Mouse (Mus musculus): ENCODE data around the gene Timm44. TPM values are rescaled to one million over a fixed set of nuclear protein-coding genes. Genes with fewer than 3 reads are reported as not detected.
A peak's percentile ranks its signal among the peaks of the same experiment; 100 is the strongest.

The Timm44 gene
- 65.7 and 67.6 TPM in 2 replicates for polyA plus RNA-seq (2015; fragmentation: Nextera tagmentation; extraction: Ambion mirVana)

DNA sequence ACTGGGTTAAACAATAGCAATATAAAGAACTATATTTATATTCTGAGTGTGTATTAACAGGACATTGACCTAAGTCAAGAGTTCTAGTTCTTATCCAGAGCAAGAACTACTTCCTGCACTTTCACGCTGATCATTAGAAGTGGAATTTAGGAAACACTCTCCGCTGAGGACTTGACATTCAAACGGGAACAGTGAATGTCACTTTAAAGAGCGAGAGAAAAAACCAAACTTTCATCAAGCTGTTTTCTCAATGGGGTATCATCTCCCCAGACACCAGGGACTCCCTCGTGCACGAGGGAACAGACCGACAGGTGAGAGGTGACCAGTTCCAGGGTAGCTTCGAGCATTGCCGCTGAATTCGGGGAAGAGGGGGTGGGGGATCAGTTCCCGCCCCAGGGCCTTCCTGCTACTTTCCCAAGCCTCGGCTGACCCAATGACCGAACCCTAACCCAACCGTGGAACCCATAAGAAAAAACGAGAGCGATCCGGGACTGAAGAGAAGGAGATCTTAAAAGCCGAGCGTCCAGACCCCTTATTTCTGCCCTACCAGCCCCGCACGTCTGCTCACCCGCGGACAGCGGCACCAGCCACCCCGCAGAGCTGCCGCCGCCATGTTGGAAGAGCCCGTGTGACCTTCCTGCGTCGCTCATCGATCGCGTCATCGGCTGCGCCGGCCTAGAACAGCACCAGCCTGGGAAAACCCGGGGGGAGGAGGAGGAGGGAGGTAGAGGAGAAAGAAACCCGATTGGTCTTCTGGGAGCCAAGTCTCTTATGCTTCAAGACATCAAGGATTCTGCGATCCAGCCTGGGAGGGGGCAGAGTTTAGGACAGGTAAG, at the start of gene Timm44:
Timm44 (minus strand) TSS at position 639 of the 836 bp plus-strand sequence.
- Histone ChIP-seq H3K9ac (peak within 1 kb of the TSS; percentile 84), H3K36me3 (peaks cover 31% of the 10 kb centered on the region), H3K27me3 (no peaks in the 10 kb centered on the region), H3K27ac (peak within 1 kb of the TSS; percentile 63), H3K4me2 (peak within 1 kb of the TSS; percentile 68), H3K9me3 (no peaks in the 10 kb centered on the region), H3K4me3 (peak within 1 kb of the TSS; percentile 76), H3K4me1 (peaks cover 6% of the 10 kb centered on the region)
- WGBS: under 1% methylated on average over 39 of the region's 39 CpGs
- ATAC-seq (ENCODE audit: insufficient number of reproducible peaks, insufficient read depth, low FRiP score, low TSS enrichment, low read depth): peak; percentile 93

DNA sequence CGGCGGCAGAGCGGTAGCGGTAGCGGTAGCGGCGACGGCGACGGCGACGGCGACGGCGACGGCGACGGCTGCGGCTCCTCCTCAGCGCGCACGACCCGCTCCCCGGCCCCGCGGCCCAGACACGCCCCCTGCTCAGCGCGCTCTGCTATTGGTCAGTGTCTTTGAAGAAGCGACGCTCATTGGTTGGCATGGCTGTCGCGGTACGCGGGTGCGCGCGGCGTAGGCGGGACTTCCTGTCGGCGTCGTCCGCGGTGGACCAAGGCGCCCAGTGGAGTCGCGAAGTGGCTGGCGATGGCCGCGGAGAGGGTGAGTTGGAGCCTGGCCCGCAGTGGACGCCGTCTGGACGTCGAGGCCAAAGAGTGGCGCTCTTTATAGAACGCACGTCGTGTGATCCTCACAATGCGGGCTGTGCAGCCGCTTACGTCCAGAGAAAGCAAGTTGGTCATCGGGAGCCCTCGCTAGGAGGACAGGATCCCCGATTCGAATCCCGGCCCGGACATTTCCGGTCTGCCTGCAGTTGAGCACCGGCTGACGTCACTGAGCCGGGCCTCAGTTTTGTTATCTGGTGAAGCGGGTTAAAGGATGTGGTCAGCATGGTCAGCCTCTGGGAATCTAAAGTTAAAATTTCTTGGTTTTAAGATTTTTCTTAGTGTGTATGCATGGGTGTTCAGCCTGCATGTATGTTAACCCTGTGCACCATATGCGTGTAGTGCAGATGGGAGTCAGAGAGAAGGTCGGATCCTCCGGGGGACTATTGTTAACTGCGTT, 49.5 kb upstream of the Timm44 start, which contains the start of the genes Ccl25 and Elavl1:
Ccl25 (plus strand) TSS at position 228 of the 768 bp plus-strand sequence.
Elavl1 (minus strand) TSS at position 431 of the 768 bp plus-strand sequence.
- Histone ChIP-seq H3K4me2 (peak within 1 kb of the TSS; percentile 95), H3K9me3 (no peaks in the 10 kb centered on the region), H3K27me3 (no peaks in the 10 kb centered on the region), H3K27ac (peak within 1 kb of the TSS; percentile 92), H3K9ac (peak within 1 kb of the TSS; percentile 99), H3K36me3 (peaks cover 48% of the 10 kb centered on the region), H3K4me1 (peaks cover 40% of the 10 kb centered on the region), H3K4me3 (peak within 1 kb of the TSS; percentile 99)
- 1% methylated on average over 57 of the region's 78 CpGs for WGBS
- ATAC-seq (ENCODE audit: insufficient number of reproducible peaks, insufficient read depth, low FRiP score, low TSS enrichment, low read depth): peak; percentile 98

DNA sequence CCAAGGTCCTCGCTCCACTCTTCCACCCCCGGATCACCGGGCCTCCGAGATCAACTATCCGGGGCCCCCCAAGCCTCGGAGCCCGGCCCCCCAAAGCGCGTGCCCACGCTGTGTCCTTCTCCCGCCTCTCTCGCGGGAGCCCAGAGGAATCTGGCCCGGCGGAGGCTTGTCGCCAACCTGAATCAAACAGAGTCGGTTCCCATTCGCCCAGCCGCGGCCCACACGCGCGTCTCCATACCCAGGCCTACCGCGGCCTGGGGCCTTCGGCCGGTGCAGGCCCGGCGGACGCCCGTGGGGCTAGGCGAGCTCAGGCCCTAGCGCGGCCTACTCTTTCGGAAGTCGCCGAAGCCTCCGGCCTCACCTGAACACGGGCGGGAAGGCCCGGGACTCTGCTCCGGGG, 48.8 kb upstream of the Timm44 start:
- Histone ChIP-seq H3K9me3 (no peaks in the 10 kb centered on the region), H3K4me3 (peak overlapping the region; percentile 99), H3K9ac (peak overlapping the region; percentile 99), H3K36me3 (peaks cover 48% of the 10 kb centered on the region), H3K27me3 (no peaks in the 10 kb centered on the region), H3K4me1 (peaks cover 46% of the 10 kb centered on the region), H3K4me2 (peak overlapping the region; percentile 95), H3K27ac (peak overlapping the region; percentile 92)
- peak; percentile 70 for ATAC-seq (ENCODE audit: insufficient number of reproducible peaks, insufficient read depth, low FRiP score, low TSS enrichment, low read depth)
- under 1% methylated on average over 42 of the region's 42 CpGs for WGBS

DNA sequence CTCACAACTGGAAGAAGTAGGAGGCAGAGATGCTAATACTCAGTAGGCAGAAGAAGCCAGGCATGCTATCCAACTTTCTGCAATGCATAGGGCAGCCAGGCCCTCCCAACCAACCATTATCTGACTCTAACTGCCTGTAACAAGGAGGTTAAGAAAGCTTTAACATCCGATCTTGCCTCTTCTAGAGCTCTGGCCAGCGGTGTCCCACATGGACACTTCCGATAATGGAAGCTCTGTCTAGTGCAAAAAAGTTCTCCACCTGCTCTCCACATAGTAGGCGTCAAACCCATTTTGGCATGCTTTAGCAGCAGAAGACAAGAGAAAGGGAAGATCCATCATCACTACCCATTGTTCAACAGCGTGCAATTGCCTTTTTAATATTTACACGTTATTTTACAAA, 48.2 kb upstream of the Timm44 start:
- ATAC-seq (ENCODE audit: insufficient number of reproducible peaks, insufficient read depth, low FRiP score, low TSS enrichment, low read depth): no peak
- Histone ChIP-seq H3K9me3 (no peaks in the 10 kb centered on the region), H3K9ac (peak overlapping the region; percentile 99), H3K27me3 (no peaks in the 10 kb centered on the region), H3K27ac (peak overlapping the region; percentile 92; the same call in 1 of the 2 replicates), H3K4me1 (peaks cover 51% of the 10 kb centered on the region), H3K4me3 (peak overlapping the region; percentile 99), H3K4me2 (peak overlapping the region; percentile 95), H3K36me3 (peaks cover 43% of the 10 kb centered on the region)
- WGBS: 7% methylated on average over 6 of the region's 6 CpGs

DNA sequence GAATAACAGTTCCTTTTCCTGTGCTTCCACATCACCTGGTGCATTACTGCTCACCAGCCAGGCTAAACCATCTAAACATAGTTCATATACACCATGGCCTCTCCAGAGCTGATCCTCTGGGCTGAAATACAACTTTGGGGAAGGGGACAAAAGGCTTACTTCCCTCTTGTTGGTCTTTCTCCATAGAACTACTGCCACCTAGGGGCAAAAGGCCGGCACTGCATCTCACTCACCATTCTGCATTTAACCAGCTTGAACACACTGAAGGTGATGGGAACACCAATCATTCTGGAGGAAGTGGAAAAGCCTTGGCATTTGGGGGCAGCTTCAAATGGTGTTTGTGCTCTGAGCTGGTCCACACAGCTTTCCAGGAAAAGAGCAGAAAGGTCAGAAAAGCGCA, 46.8 kb upstream of the Timm44 start:
- peaks cover 31% of the 10 kb centered on the region for H3K36me3 ChIP-seq
- 31% methylated on average over 2 of the region's 2 CpGs for WGBS

DNA sequence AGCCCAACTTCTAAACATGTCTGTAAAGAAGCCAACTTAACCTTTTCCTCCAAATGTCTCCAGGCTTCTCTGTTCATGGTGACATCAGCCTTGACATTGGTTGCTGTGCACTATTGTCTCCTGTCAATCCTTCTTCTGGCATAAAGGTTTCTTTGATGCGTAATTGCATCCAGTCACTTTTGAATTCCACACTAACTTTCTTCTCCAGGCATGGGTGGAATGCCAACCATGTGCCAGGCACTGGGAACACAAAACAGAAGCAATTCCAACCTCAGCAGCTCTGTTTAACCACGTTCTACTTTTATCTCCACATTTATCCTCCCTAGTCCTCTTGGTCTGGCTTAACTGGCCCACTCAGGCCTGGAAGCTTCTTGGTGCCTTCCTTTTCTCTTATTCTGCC, 45.3 kb upstream of the Timm44 start:
- H3K9ac ChIP-seq: no peak overlapping the region
- H3K36me3 ChIP-seq: peaks cover 30% of the 10 kb centered on the region
- 69% methylated on average over 2 of the region's 2 CpGs for WGBS
- no peaks in the 10 kb centered on the region for H3K9me3 ChIP-seq
- no peak for ATAC-seq (ENCODE audit: insufficient number of reproducible peaks, insufficient read depth, low FRiP score, low TSS enrichment, low read depth)
- H3K4me2 ChIP-seq: no peak overlapping the region
- H3K27ac ChIP-seq: no peak overlapping the region
- no peak overlapping the region for H3K4me3 ChIP-seq
- peaks cover 50% of the 10 kb centered on the region for H3K4me1 ChIP-seq
- H3K27me3 ChIP-seq: no peaks in the 10 kb centered on the region

More for the DNA sequence above, 46.8 kb upstream of the Timm44 start:
- H3K27ac ChIP-seq: no peak overlapping the region
- peaks cover 51% of the 10 kb centered on the region for H3K4me1 ChIP-seq
- peak overlapping the region; percentile 95; the same call in 1 of the 2 replicates for H3K4me2 ChIP-seq
- ATAC-seq (ENCODE audit: insufficient number of reproducible peaks, insufficient read depth, low FRiP score, low TSS enrichment, low read depth): no peak
- H3K9ac ChIP-seq: no peak overlapping the region; the same call in 1 of the 2 replicates
- H3K27me3 ChIP-seq: no peaks in the 10 kb centered on the region
- 0 out of 2 replicates have a peak overlapping the region, but pooled peaks have one; percentile 99 for H3K4me3 ChIP-seq
- no peaks in the 10 kb centered on the region for H3K9me3 ChIP-seq

DNA sequence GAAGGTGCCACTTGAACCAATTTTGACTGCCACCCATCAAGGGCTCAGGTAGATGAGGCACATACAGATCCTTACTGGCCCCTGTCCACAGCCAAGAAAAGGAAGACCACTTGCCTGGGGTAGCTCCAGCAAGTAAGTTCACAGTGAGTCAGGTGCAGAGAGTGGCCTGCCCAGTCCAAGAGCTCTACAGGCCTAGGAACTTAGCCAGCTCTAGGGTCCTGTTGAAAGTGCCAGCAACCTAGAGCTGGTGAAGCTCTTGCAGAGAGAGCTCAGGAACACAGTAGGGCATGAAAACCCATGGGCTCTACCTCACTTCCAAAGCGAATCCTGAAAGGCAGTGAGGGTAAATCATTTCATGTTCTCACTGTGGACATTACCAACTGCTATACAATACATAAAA, 44.7 kb upstream of the Timm44 start:
- Histone ChIP-seq H3K9ac (no peak overlapping the region), H3K27ac (no peak overlapping the region), H3K4me3 (no peak overlapping the region), H3K4me1 (peaks cover 49% of the 10 kb centered on the region), H3K9me3 (no peaks in the 10 kb centered on the region), H3K4me2 (no peak overlapping the region), H3K36me3 (peaks cover 30% of the 10 kb centered on the region), H3K27me3 (no peaks in the 10 kb centered on the region)
- ATAC-seq (ENCODE audit: insufficient number of reproducible peaks, insufficient read depth, low FRiP score, low TSS enrichment, low read depth): no peak
- 93% methylated on average over 1 of the region's 1 CpGs for WGBS

DNA sequence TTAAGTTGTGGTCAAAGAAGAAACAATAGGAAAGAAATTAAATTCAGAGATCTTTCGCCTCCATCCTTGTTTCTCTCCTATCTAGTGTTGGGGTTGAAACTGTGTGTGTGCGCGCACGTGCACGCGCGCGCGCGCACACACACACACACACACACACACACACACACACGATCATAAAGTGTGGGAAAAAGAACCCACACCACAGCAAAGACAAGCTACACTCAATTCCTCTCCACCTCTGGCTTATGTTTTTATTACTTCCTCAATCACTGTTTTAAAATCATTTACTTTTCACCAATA, 43.8 kb upstream of the Timm44 start:
- Histone ChIP-seq H3K4me3 (no peak overlapping the region), H3K27me3 (no peaks in the 10 kb centered on the region), H3K27ac (no peak overlapping the region), H3K36me3 (peaks cover 30% of the 10 kb centered on the region), H3K9me3 (no peaks in the 10 kb centered on the region), H3K4me1 (peaks cover 49% of the 10 kb centered on the region), H3K4me2 (no peak overlapping the region), H3K9ac (no peak overlapping the region)
- no peak for ATAC-seq (ENCODE audit: insufficient number of reproducible peaks, insufficient read depth, low FRiP score, low TSS enrichment, low read depth)
- WGBS: over 99% methylated on average over 11 of the region's 11 CpGs

DNA sequence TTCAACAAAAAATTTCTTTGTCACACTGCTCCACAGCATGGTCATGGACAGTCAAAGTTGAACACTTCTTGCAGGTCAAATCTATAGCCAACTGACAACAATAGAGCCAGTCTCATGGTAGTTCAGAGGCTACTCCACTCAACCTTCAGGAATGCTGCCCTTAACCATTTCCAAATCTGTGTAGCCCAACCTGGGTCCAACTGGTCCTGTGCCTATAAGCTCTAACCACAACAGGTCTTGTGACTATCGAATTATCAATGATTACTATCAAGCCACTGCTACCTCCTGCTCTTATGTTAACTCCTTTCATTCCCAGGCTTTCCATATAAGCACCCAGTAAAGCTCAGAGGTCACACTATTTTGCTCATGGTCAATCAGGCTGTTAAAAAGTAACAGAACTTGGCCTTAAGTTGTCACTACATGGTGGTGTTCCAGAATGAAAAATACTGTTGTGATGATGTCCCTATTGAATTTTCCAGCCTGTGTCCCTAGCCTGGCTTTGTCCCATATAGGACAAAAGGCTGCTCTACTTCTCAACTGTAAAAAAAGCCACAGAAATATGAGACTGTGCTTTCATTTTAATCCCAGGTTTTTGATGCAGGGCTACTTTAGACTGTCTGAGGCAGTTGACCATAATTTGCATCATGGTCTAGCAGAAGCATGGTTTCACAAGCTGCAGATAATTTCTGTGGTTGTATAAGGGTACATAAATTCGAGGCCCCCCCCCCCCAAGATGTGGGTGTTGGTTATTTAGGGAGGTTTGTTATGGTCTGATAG, 43.3 kb upstream of the Timm44 start:
- H3K36me3 ChIP-seq: peaks cover 30% of the 10 kb centered on the region
- H3K4me3 ChIP-seq: no peak overlapping the region
- 73% methylated on average over 2 of the region's 2 CpGs for WGBS
- no peaks in the 10 kb centered on the region for H3K27me3 ChIP-seq
- peaks cover 52% of the 10 kb centered on the region for H3K4me1 ChIP-seq
- no peaks in the 10 kb centered on the region for H3K9me3 ChIP-seq
- ATAC-seq (ENCODE audit: insufficient number of reproducible peaks, insufficient read depth, low FRiP score, low TSS enrichment, low read depth): no peak
- H3K9ac ChIP-seq: no peak overlapping the region
- H3K4me2 ChIP-seq: no peak overlapping the region
- H3K27ac ChIP-seq: no peak overlapping the region

DNA sequence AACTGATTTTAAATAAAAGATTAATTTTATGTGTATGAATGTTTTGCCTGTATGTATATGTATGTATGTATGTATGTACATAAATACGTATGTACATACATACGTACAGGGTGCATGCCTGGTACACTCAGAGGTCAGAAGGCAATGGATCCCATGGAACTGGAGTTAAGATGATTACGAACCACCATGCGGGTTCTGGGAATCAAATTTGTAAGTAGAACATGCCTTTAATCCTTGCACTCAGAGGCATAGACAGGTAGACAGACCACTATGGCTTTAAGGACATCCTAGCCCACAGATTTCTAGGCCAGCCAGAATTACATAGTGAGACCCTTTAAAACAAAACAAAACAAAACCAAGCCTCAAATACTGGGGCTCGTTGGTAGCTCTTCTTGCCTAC, 42.4 kb upstream of the Timm44 start:
- H3K4me1 ChIP-seq: peaks cover 50% of the 10 kb centered on the region
- no peaks in the 10 kb centered on the region for H3K9me3 ChIP-seq
- H3K4me2 ChIP-seq: no peak overlapping the region
- no peak overlapping the region for H3K9ac ChIP-seq
- H3K36me3 ChIP-seq: peaks cover 30% of the 10 kb centered on the region
- no peak for ATAC-seq (ENCODE audit: insufficient number of reproducible peaks, insufficient read depth, low FRiP score, low TSS enrichment, low read depth)
- no peaks in the 10 kb centered on the region for H3K27me3 ChIP-seq
- H3K27ac ChIP-seq: no peak overlapping the region
- H3K4me3 ChIP-seq: no peak overlapping the region
- 90% methylated on average over 5 of the region's 5 CpGs for WGBS

DNA sequence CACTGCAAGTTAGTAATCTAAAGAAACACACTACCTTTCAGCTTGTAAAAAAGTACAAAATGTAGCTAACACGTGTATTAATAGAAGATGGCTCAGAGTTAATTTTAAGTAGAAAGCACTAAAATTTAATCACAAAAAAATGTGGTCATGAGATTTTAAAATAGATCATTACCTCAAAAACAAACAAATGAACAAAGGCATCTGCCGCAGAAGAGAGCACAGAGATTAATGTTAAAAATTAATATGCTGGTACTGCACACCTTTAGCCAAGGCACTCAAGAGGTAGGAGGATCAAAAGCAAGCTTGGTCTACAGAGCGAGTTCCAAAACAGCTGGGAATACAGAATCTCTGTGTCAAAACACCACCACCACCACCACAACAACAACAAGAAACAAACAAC, 39.1 kb upstream of the Timm44 start:
- no peaks in the 10 kb centered on the region for H3K27me3 ChIP-seq
- H3K36me3 ChIP-seq: peaks cover 23% of the 10 kb centered on the region
- no peak overlapping the region for H3K27ac ChIP-seq
- no peak overlapping the region for H3K4me2 ChIP-seq
- WGBS: 94% methylated on average over 3 of the region's 3 CpGs
- no peak overlapping the region for H3K9ac ChIP-seq
- no peak for ATAC-seq (ENCODE audit: insufficient number of reproducible peaks, insufficient read depth, low FRiP score, low TSS enrichment, low read depth)
- H3K4me1 ChIP-seq: peaks cover 20% of the 10 kb centered on the region
- no peak overlapping the region for H3K4me3 ChIP-seq
- no peaks in the 10 kb centered on the region for H3K9me3 ChIP-seq

Measured in embryonic facial prominence, embryonic 13.5 days (tissue).